Comparison of ENCODE assay signal across 20 mouse cellular contexts in genomic region chr7:136232177-136232576, GRCm38 (mm10).
DNase-seq lines count a peak whose midpoint lies in the region; ATAC-seq and TF ChIP-seq lines count a peak whose summit lies in the region.
"Had no signal": no experiment of that assay in that cellular context is flagged by ENCODE, and none has a peak within 500 bp of the region (broad histone marks: within the 10 kb centered on the region; RNA-seq: fewer than 3 reads in every experiment).

No protein-coding gene starts in this region.

- no peak overlapping the region for H3K27ac ChIP-seq in forebrain, embryonic 11.5 days (ENCODE audit: low read depth, low read length)
- no peak overlapping the region for H3K27ac ChIP-seq in forebrain, embryonic 16.5 days (ENCODE audit: low read length)
- H3K27ac ChIP-seq in heart, embryonic 12.5 days (ENCODE audit: poor library complexity, severe bottlenecking) = no peak overlapping the region
- no peak overlapping the region for H3K27ac ChIP-seq in midbrain, embryonic 11.5 days (ENCODE audit: low read depth, low read length)
- no peak overlapping the region for H3K27ac ChIP-seq in midbrain, postnatal 0 days (ENCODE audit: low read depth, low read length)

- no peak for TF ChIP-seq CTCF in midbrain, postnatal 0 days (IDR thresholded peaks at IDR 0.05)

- peak; percentile 23 for DNase-seq in forebrain, embryonic 11.5 days (ENCODE audit: low spot score)
- DNase-seq in heart, adult 11 months = peak; percentile 69
- DNase-seq in midbrain, embryonic 11.5 days (ENCODE audit: low spot score, missing footprints) = peak; percentile 57
- no peak for DNase-seq in midbrain, postnatal 0 days (ENCODE audit: low spot score)
- DNase-seq: adrenal gland, adult 2 months; adrenal gland, adult 8-10 months; adrenal gland, postnatal 10 days; adrenal gland, postnatal 14 days; adrenal gland, postnatal 25 days; adrenal gland, postnatal 36 days; B cell, adult 2 months; cerebellum, adult 11 months; cerebellum, adult 11-12 months; cerebellum, adult 18-20 months had no signal

- no peak overlapping the region for H3K4me2 ChIP-seq in forebrain, embryonic 11.5 days (ENCODE audit: low read depth, low read length, severe bottlenecking)
- no peak overlapping the region for H3K4me2 ChIP-seq in forebrain, embryonic 16.5 days (ENCODE audit: low read length)
- no peak overlapping the region for H3K4me2 ChIP-seq in heart, embryonic 12.5 days
- no peak overlapping the region for H3K4me2 ChIP-seq in midbrain, embryonic 11.5 days
- H3K4me2 ChIP-seq in midbrain, postnatal 0 days (ENCODE audit: low read depth, low read length, poor library complexity, severe bottlenecking) = no peak overlapping the region

- H3K27me3 ChIP-seq in forebrain, embryonic 11.5 days (ENCODE audit: control insufficient read depth, insufficient read depth, low read length) = no peaks in the 10 kb centered on the region
- H3K27me3 ChIP-seq in forebrain, embryonic 16.5 days (replicated peaks; ENCODE audit: control insufficient read depth, insufficient read depth, low read length) = no peaks in the 10 kb centered on the region; the same call in 1 of the 2 replicates
- H3K27me3 ChIP-seq in heart, embryonic 12.5 days (replicated peaks) = peaks cover 7% of the 10 kb centered on the region
- H3K27me3 ChIP-seq in midbrain, embryonic 11.5 days (ENCODE audit: control insufficient read depth, insufficient read depth, low read length) = no peaks in the 10 kb centered on the region
- no peaks in the 10 kb centered on the region for H3K27me3 ChIP-seq in midbrain, postnatal 0 days (ENCODE audit: insufficient read depth, low read length)
- H3K27me3 ChIP-seq: Patski had no signal

- H3K9ac ChIP-seq in forebrain, embryonic 11.5 days (ENCODE audit: low read length) = no peak overlapping the region
- H3K9ac ChIP-seq in forebrain, embryonic 16.5 days (replicated peaks; ENCODE audit: low read depth, low read length) = no peak overlapping the region
- H3K9ac ChIP-seq in heart, embryonic 12.5 days = no peak overlapping the region
- H3K9ac ChIP-seq in midbrain, embryonic 11.5 days (ENCODE audit: low read length) = no peak overlapping the region
- H3K9ac ChIP-seq in midbrain, postnatal 0 days (replicated peaks; ENCODE audit: low read length, poor library complexity, severe bottlenecking) = no peak overlapping the region

- WGBS in forebrain, embryonic 11.5 days = 82% methylated on average over 4 of the region's 4 CpGs
- WGBS in forebrain, embryonic 16.5 days = 90% methylated on average over 4 of the region's 4 CpGs
- 60% methylated on average over 4 of the region's 4 CpGs for WGBS in heart, embryonic 12.5 days
- WGBS in midbrain, embryonic 11.5 days = 85% methylated on average over 4 of the region's 4 CpGs
- WGBS in midbrain, postnatal 0 days = 83% methylated on average over 4 of the region's 4 CpGs

- no peaks in the 10 kb centered on the region for H3K4me1 ChIP-seq in forebrain, embryonic 11.5 days (replicated peaks; ENCODE audit: control insufficient read depth, insufficient read depth, low read length)
- H3K4me1 ChIP-seq in forebrain, embryonic 16.5 days (replicated peaks; ENCODE audit: control insufficient read depth, insufficient read depth, low read length) = peaks cover 8% of the 10 kb centered on the region
- H3K4me1 ChIP-seq in heart, embryonic 12.5 days (replicated peaks) = no peaks in the 10 kb centered on the region
- 0 out of 2 replicates have a peak, but pooled peaks cover 3% of the 10 kb centered on the region for H3K4me1 ChIP-seq in midbrain, embryonic 11.5 days (ENCODE audit: control insufficient read depth, insufficient read depth, low read length)
- no peaks in the 10 kb centered on the region for H3K4me1 ChIP-seq in midbrain, postnatal 0 days (ENCODE audit: insufficient read depth, low read length)

- H3K4me3 ChIP-seq in forebrain, embryonic 11.5 days (ENCODE audit: low read depth, low read length) = no peak overlapping the region
- no peak overlapping the region for H3K4me3 ChIP-seq in forebrain, embryonic 16.5 days (replicated peaks; ENCODE audit: low read length)
- H3K4me3 ChIP-seq in heart, embryonic 12.5 days = no peak overlapping the region
- H3K4me3 ChIP-seq in midbrain, embryonic 11.5 days (ENCODE audit: low read depth, low read length) = no peak overlapping the region
- no peak overlapping the region for H3K4me3 ChIP-seq in midbrain, postnatal 0 days (ENCODE audit: low read depth, low read length)

- no peaks in the 10 kb centered on the region for H3K9me3 ChIP-seq in forebrain, embryonic 11.5 days (ENCODE audit: control insufficient read depth, low read length)
- no peaks in the 10 kb centered on the region for H3K9me3 ChIP-seq in forebrain, embryonic 16.5 days (ENCODE audit: control insufficient read depth, low read length)
- H3K9me3 ChIP-seq in heart, embryonic 12.5 days (replicated peaks) = no peaks in the 10 kb centered on the region
- H3K9me3 ChIP-seq in midbrain, embryonic 11.5 days (ENCODE audit: control insufficient read depth, low read length) = no peaks in the 10 kb centered on the region
- H3K9me3 ChIP-seq in midbrain, postnatal 0 days (ENCODE audit: low read length) = no peaks in the 10 kb centered on the region

- ATAC-seq in forebrain, embryonic 11.5 days (replicated peaks; ENCODE audit: low FRiP score) = no peak
- ATAC-seq in forebrain, embryonic 16.5 days = no peak
- no peak for ATAC-seq in heart, embryonic 12.5 days (ENCODE audit: insufficient number of reproducible peaks, low FRiP score)
- no peak for ATAC-seq in midbrain, embryonic 11.5 days (ENCODE audit: low FRiP score)
- no peak for ATAC-seq in midbrain, postnatal 0 days (ENCODE audit: low FRiP score)
- ATAC-seq: activated CD4-positive, CD25-positive, alpha-beta regulatory T cell, adult 4 months; CD4-positive, CD25-positive, alpha-beta regulatory T cell, adult 4 months; Patski had no signal

- no peaks in the 10 kb centered on the region for H3K36me3 ChIP-seq in forebrain, embryonic 11.5 days (ENCODE audit: control insufficient read depth, insufficient read depth, low read length)
- no peaks in the 10 kb centered on the region for H3K36me3 ChIP-seq in forebrain, embryonic 16.5 days (ENCODE audit: control insufficient read depth, insufficient read depth)
- H3K36me3 ChIP-seq in heart, embryonic 12.5 days = no peaks in the 10 kb centered on the region
- H3K36me3 ChIP-seq in midbrain, embryonic 11.5 days (ENCODE audit: control insufficient read depth, insufficient read depth, low read length) = no peaks in the 10 kb centered on the region
- no peaks in the 10 kb centered on the region for H3K36me3 ChIP-seq in midbrain, postnatal 0 days (ENCODE audit: insufficient read depth, low read length)
- H3K36me3 ChIP-seq: G1E had no signal
